Mouse (Mus musculus) heart, postnatal 0 days (tissue): ENCODE data around the gene Mmp20.

Source experiments
- CTCF ChIP-seq: IDR thresholded peaks from 2 replicates; pipeline ENCODE4 v1.5.1; 2016; ENCODE audit warnings: antibody characterized with exemption, control low read depth, low read depth
- EP300 ChIP-seq: IDR thresholded peaks from 2 replicates; pipeline ENCODE4 v1.6.1; 2016; ENCODE audit warnings: antibody characterized with exemption, low read depth

DNA sequence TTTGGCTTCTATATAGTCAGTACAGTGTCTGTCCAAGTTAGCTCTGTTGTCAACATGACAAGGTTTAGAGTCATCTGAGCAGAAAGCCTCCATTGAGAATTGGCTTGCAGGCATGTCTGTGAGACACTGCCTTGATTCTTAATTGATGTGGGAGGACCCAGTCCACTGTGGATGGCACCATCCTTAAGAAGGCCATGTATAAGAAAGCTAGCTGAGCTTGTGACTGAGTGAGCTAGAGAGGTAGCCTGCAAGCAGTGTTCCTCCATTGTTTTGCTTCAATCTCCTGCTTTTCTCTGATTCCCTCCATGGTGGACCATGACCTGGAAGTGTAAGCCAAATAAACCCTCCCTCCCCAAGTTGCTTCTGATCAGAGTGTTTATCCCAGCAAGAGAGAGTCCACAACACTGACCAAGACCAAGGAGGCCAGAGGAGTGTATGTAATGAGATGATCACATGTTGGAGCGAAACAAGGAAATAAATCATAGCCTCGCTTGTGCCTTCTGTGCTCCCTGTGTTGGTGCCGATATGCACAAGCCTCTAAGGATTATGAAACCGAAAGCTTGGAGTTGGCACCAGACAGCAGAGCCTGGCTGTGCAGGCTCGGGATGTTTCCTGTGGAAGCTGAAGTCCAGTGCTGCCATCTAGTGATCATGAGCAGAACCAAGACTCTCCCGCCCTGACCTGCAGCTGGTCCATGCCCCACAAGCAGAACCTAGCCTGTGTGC lies 33.1 kb upstream of the Mmp20 start:
- TF ChIP-seq CTCF (peak; percentile 92), EP300 (no peak)
